Mouse (Mus musculus) embryonic fibroblast, embryonic 13.5 days (primary cell): ENCODE data around the gene Stk11ip.

Experiments
- CTCF ChIP-seq: IDR thresholded peaks from 2 replicates; pipeline ENCODE4 v1.5.1; 2011; ENCODE audit warnings: mild to moderate bottlenecking, control low read depth, low read length, moderate library complexity, borderline replicate concordance; ENCODE audit not compliant: insufficient read depth
- POLR2A ChIP-seq: IDR thresholded peaks from 2 replicates; pipeline ENCODE4 v1.6.1; 2011; ENCODE audit warnings: low read depth, mild to moderate bottlenecking, control low read depth, low read length, moderate library complexity

- TF ChIP-seq CTCF, result no peak
- TF ChIP-seq POLR2A, result no peak
Measured at GRCm38 (mm10) chr1:75480735-75481134, 40.6 kb upstream of the Stk11ip start.
